Mouse (Mus musculus): ENCODE results near the gene Prlr. TPM values are rescaled to one million over a fixed set of nuclear protein-coding genes. Genes with fewer than 3 reads are reported as not detected.

Gene Prlr
- total and polyA plus RNA-seq, 3 experiments: 1.1 to 5.5 (median 3.0) TPM

GRCm38 (mm10) chr15:10215719-10216118 is 38.7 kb downstream of the Prlr start:
- Histone ChIP-seq H3K27me3 (ENCODE audit: control insufficient read depth, insufficient read depth, low read length) (no peaks in the 10 kb centered on the region), H3K9ac (ENCODE audit: low read depth, low read length) (no peak overlapping the region), H3K4me3 (no peak overlapping the region), H3K27ac (no peak overlapping the region), H3K36me3 (ENCODE audit: control insufficient read depth, insufficient read depth, low read length) (no peaks in the 10 kb centered on the region), H3K79me2 (replicated peaks; ENCODE audit: control insufficient read depth, insufficient read depth, low read length) (no peaks in the 10 kb centered on the region), H3K4me1 (ENCODE audit: control insufficient read depth, insufficient read depth, low read length) (no peaks in the 10 kb centered on the region)
- no peak for DNase-seq
- WGBS: 65% methylated on average over 8 of the region's 8 CpGs
- TF ChIP-seq EP300 (IDR thresholded peaks at IDR 0.05; ENCODE audit: insufficient read depth, low read depth, low read length): no peak
- TF ChIP-seq POLR2A (IDR thresholded peaks at IDR 0.05; ENCODE audit: insufficient read depth, low read depth, low read length): no peak
- no peak for TF ChIP-seq CTCF (IDR thresholded peaks at IDR 0.05)
- intact Hi-C loops (cut with DNase I): no loop called here

GRCm38 (mm10) chr15:10216189-10216588 is 39.2 kb downstream of the Prlr start:
- TF ChIP-seq POLR2A (IDR thresholded peaks at IDR 0.05; ENCODE audit: insufficient read depth, low read depth, low read length) (no peak), EP300 (IDR thresholded peaks at IDR 0.05; ENCODE audit: insufficient read depth, low read depth, low read length) (no peak), CTCF (IDR thresholded peaks at IDR 0.05) (no peak)
- Histone ChIP-seq H3K79me2 (replicated peaks; ENCODE audit: control insufficient read depth, insufficient read depth, low read length) (no peaks in the 10 kb centered on the region), H3K4me3 (no peak overlapping the region), H3K9ac (ENCODE audit: low read depth, low read length) (no peak overlapping the region), H3K4me1 (ENCODE audit: control insufficient read depth, insufficient read depth, low read length) (no peaks in the 10 kb centered on the region), H3K36me3 (ENCODE audit: control insufficient read depth, insufficient read depth, low read length) (no peaks in the 10 kb centered on the region), H3K27me3 (ENCODE audit: control insufficient read depth, insufficient read depth, low read length) (no peaks in the 10 kb centered on the region), H3K27ac (no peak overlapping the region)
- intact Hi-C loops (cut with DNase I): no loop called here
- 78% methylated on average over 4 of the region's 4 CpGs for WGBS
- DNase-seq: no peak

GRCm38 (mm10) chr15:10223614-10224155 is 46.6 kb downstream of the Prlr start:
- no peak overlapping the region for H3K9ac ChIP-seq (ENCODE audit: low read depth, low read length)
- no peaks in the 10 kb centered on the region for H3K4me1 ChIP-seq (ENCODE audit: control insufficient read depth, insufficient read depth, low read length)
- no peaks in the 10 kb centered on the region for H3K36me3 ChIP-seq (ENCODE audit: control insufficient read depth, insufficient read depth, low read length)
- no peaks in the 10 kb centered on the region for H3K79me2 ChIP-seq (replicated peaks; ENCODE audit: control insufficient read depth, insufficient read depth, low read length)
- no peak for TF ChIP-seq CTCF (IDR thresholded peaks at IDR 0.05)
- TF ChIP-seq POLR2A (IDR thresholded peaks at IDR 0.05; ENCODE audit: insufficient read depth, low read depth, low read length): no peak
- no peak for TF ChIP-seq EP300 (IDR thresholded peaks at IDR 0.05; ENCODE audit: insufficient read depth, low read depth, low read length)
- no peak overlapping the region for H3K4me3 ChIP-seq
- DNase-seq: no peak
- H3K27ac ChIP-seq: no peak overlapping the region
- intact Hi-C loops (cut with DNase I): no loop called here
- H3K27me3 ChIP-seq (ENCODE audit: control insufficient read depth, insufficient read depth, low read length): no peaks in the 10 kb centered on the region
- 67% methylated on average over 4 of the region's 4 CpGs for WGBS

GRCm38 (mm10) chr15:10225701-10226100 is 48.7 kb downstream of the Prlr start:
- intact Hi-C loops (cut with DNase I): no loop called here
- Histone ChIP-seq H3K4me1 (ENCODE audit: control insufficient read depth, insufficient read depth, low read length) (no peaks in the 10 kb centered on the region), H3K36me3 (ENCODE audit: control insufficient read depth, insufficient read depth, low read length) (no peaks in the 10 kb centered on the region), H3K27me3 (ENCODE audit: control insufficient read depth, insufficient read depth, low read length) (no peaks in the 10 kb centered on the region), H3K79me2 (replicated peaks; ENCODE audit: control insufficient read depth, insufficient read depth, low read length) (no peaks in the 10 kb centered on the region), H3K9ac (ENCODE audit: low read depth, low read length) (no peak overlapping the region), H3K27ac (no peak overlapping the region), H3K4me3 (no peak overlapping the region)
- 68% methylated on average over 4 of the region's 4 CpGs for WGBS
- no peak for DNase-seq
- no peak for TF ChIP-seq CTCF (IDR thresholded peaks at IDR 0.05)
- no peak for TF ChIP-seq EP300 (IDR thresholded peaks at IDR 0.05; ENCODE audit: insufficient read depth, low read depth, low read length)
- TF ChIP-seq POLR2A (IDR thresholded peaks at IDR 0.05; ENCODE audit: insufficient read depth, low read depth, low read length): no peak

- 57% methylated on average over 2 of the region's 2 CpGs for WGBS
- H3K4me1 ChIP-seq (ENCODE audit: control insufficient read depth, insufficient read depth, low read length): no peaks in the 10 kb centered on the region
- no peak for TF ChIP-seq CTCF (IDR thresholded peaks at IDR 0.05)
- TF ChIP-seq EP300 (IDR thresholded peaks at IDR 0.05; ENCODE audit: insufficient read depth, low read depth, low read length): no peak
- no peak for TF ChIP-seq POLR2A (IDR thresholded peaks at IDR 0.05; ENCODE audit: insufficient read depth, low read depth, low read length)
Measured at GRCm38 (mm10) chr15:10228636-10229035, 51.6 kb downstream of the Prlr start.

GRCm38 (mm10) chr15:10235977-10236376 is 58.9 kb downstream of the Prlr start:
- H3K79me2 ChIP-seq (replicated peaks; ENCODE audit: control insufficient read depth, insufficient read depth, low read length): no peaks in the 10 kb centered on the region
- H3K4me3 ChIP-seq: no peak overlapping the region
- no peaks in the 10 kb centered on the region for H3K4me1 ChIP-seq (ENCODE audit: control insufficient read depth, insufficient read depth, low read length)
- H3K27me3 ChIP-seq (ENCODE audit: control insufficient read depth, insufficient read depth, low read length): no peaks in the 10 kb centered on the region
- TF ChIP-seq EP300 (IDR thresholded peaks at IDR 0.05; ENCODE audit: insufficient read depth, low read depth, low read length) (no peak), POLR2A (IDR thresholded peaks at IDR 0.05; ENCODE audit: insufficient read depth, low read depth, low read length) (no peak), CTCF (IDR thresholded peaks at IDR 0.05) (no peak)
- H3K27ac ChIP-seq: no peak overlapping the region
- intact Hi-C loops (cut with DNase I): no loop called here
- no peak for DNase-seq
- WGBS: 65% methylated on average over 5 of the region's 5 CpGs
- no peak overlapping the region for H3K9ac ChIP-seq (ENCODE audit: low read depth, low read length)
- no peaks in the 10 kb centered on the region for H3K36me3 ChIP-seq (ENCODE audit: control insufficient read depth, insufficient read depth, low read length)

More at GRCm38 (mm10) chr15:10228636-10229035, 51.6 kb downstream of the Prlr start:
- Histone ChIP-seq H3K27ac (no peak overlapping the region), H3K79me2 (replicated peaks; ENCODE audit: control insufficient read depth, insufficient read depth, low read length) (no peaks in the 10 kb centered on the region), H3K36me3 (ENCODE audit: control insufficient read depth, insufficient read depth, low read length) (no peaks in the 10 kb centered on the region), H3K27me3 (ENCODE audit: control insufficient read depth, insufficient read depth, low read length) (no peaks in the 10 kb centered on the region), H3K4me3 (no peak overlapping the region), H3K9ac (ENCODE audit: low read depth, low read length) (no peak overlapping the region)
- intact Hi-C loops (cut with DNase I): no loop called here
- DNase-seq: no peak

All from heart, adult 2 months (tissue).